Mouse (Mus musculus) heart, postnatal 0 days (tissue): ENCODE measurements around the gene Prok1.

Experiments used
- CTCF ChIP-seq: IDR thresholded peaks from 2 replicates; pipeline ENCODE4 v1.5.1; 2016; ENCODE audit warnings: antibody characterized with exemption, control low read depth, low read depth
- EP300 ChIP-seq: IDR thresholded peaks from 2 replicates; pipeline ENCODE4 v1.6.1; 2016; ENCODE audit warnings: antibody characterized with exemption, low read depth

- no peak for TF ChIP-seq EP300
- peak; percentile 87 for TF ChIP-seq CTCF
Observed at GRCm38 (mm10) chr3:107205994-107206393, 33.5 kb downstream of the Prok1 start.
